Mouse (Mus musculus) hematopoietic multipotent progenitor cell, adult 10-12 weeks (in vitro differentiated cells): ENCODE results near the gene Dnaaf5. TPM values are rescaled to one million over a fixed set of nuclear protein-coding genes. Genes with fewer than 3 reads are reported as not detected.

Experiments used
- polyA plus RNA-seq: library from polyadenylated mRNA; stranded (reverse); fragments of >175 nt; gene quantifications from 2 replicates; pipeline ENCODE4 v1.2.3, GENCODE M21; 2012; ENCODE audit warnings: low replicate concordance

The Dnaaf5 gene
- 53.5 and 77.3 TPM in 2 replicates for polyA plus RNA-seq

DNA sequence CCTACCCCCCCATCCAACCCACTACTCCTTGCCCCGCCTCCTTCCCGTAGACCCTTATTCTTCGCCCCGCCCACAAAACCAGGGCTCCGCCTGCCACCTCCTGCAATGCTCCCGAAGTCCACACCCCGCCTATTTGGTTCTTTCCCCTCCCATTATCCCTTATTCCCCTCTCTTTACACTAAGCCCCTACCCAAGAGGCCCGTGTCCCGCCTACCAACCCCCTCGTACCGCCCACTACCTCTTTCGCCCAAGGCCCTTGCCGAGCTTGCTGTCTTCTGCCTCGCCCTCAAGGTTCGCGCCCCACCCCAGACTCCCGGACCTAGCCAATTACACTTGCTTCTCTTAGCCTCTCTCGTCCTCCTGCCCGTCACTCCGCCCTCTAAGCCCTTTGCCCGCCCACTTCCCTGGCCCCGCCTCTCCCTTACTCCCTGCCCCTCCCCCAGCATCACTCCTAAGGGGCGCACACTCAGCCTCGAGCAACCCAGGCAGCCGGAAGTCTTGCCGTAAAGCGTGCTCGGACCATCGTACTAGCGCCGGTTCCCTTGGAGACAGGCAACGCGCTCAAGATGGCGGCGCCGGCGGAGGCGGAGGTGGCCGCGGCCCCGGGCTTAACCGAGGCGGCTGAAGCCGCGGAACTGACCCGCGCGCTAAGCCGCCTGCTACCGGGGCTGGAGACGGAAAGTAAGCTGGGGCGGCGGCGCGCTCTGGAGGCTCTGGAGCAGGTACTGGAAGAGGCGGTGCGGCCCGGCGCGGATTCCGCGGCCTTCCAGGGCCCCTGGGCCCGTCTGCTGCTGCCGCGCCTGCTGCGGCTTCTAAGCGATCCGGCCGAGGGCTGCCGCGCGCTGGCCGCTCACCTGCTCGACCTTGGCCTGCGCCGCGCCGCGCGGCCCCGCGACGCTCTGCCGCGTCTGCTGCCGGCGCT, at the start of gene Dnaaf5, which contains the start of gene Prkar1b:
Gene Dnaaf5, plus strand, starts transcription at position 543 of the 922 bp plus-strand sequence.
Gene Prkar1b, minus strand, starts transcription at position 321 of the 922 bp plus-strand sequence.

DNA sequence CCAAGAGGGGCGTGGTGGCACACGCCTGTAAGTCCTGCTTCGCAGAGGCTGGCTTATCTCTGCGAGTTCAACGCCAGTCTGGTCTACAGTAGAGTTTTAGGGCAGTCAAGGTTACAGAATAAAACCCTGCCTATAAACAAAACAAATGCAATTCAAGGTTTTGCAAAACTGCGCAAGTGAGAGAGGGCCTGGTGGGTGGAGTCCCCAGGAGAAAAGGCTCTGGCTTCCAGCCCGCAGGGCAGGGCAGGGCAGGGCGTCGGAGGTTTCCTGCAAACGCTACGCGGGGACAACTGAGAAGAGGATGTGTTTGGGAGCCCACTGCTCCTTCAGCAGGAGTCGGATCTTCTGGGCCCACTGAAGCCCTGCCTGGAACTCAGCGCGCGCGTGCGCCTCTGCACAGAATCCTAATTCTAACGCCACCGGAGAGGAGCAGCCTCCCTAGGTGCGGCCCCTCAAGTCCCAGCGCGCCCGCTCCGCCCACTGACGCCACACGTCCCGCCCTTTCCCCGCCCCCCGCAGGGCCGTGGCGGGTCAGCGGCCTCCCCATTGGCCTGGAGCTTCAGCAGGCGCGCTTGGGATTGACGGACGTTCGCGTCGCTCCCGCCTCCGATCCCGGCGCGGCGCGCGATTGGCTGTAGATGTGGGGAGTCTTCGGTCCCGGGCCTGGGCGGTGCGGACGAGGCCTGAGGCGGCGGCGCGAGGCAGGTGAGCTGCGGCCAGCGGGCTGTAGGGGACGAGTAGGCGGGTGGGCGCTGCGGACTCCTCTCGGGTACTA, 50.2 kb downstream of the Dnaaf5 start, which contains the start of gene Sun1:
Gene Sun1, plus strand, starts transcription at position 643 of the 775 bp plus-strand sequence.

Other genes starting within 250 kb of the Dnaaf5 start
- gene Pdgfa, start 152.9 kb upstream of the Dnaaf5 start, polyA plus RNA-seq, result 3.1 and 4.8 TPM in 2 replicates
- 3.9 and 14.7 TPM in 2 replicates for gene Prkar1b, start 222 bp upstream of the Dnaaf5 start, polyA plus RNA-seq
- gene Sun1, start 50.4 kb downstream of the Dnaaf5 start, polyA plus RNA-seq, result 12.1 and 16.1 TPM in 2 replicates
- gene Get4, start 102.1 kb downstream of the Dnaaf5 start, polyA plus RNA-seq, result 42.3 and 63.4 TPM in 2 replicates
- 29.3 and 40.9 TPM in 2 replicates for gene Adap1, start 175.4 kb downstream of the Dnaaf5 start, polyA plus RNA-seq
- 27.1 and 46.7 TPM in 2 replicates for gene Cox19, start 201.2 kb downstream of the Dnaaf5 start, polyA plus RNA-seq
- not detected in 2 replicates for gene Cyp2w1, start 202.4 kb downstream of the Dnaaf5 start, polyA plus RNA-seq
- gene Gpr146, start 227.5 kb downstream of the Dnaaf5 start, polyA plus RNA-seq, result 26.1 and 34.3 TPM in 2 replicates